Mouse (Mus musculus) spleen, postnatal 36 days (tissue): ENCODE measurements around the gene Col8a2.

ENCODE experiments used
- DNase-seq, 2 experiments: peaks; one replicate each; pipeline ENCODE4 v3.0.0; 2022; ENCODE audit warnings: low spot score in 2 of 2, mixed read lengths in 1 of 2

The Col8a2 gene

GRCm38 (mm10) chr4:126331751-126332150 is 45.2 kb downstream of the Col8a2 start:
- DNase-seq = no peak

GRCm38 (mm10) chr4:126332358-126332757 is 45.8 kb downstream of the Col8a2 start:
- no peak for DNase-seq

GRCm38 (mm10) chr4:126339461-126339860 is 52.9 kb downstream of the Col8a2 start:
- DNase-seq = no peak

- no peak for DNase-seq
Measured at GRCm38 (mm10) chr4:126343451-126343850, 56.9 kb downstream of the Col8a2 start.

GRCm38 (mm10) chr4:126360069-126360468 is 73.5 kb downstream of the Col8a2 start:
- no peak for DNase-seq
